In the genomic region with DNA sequence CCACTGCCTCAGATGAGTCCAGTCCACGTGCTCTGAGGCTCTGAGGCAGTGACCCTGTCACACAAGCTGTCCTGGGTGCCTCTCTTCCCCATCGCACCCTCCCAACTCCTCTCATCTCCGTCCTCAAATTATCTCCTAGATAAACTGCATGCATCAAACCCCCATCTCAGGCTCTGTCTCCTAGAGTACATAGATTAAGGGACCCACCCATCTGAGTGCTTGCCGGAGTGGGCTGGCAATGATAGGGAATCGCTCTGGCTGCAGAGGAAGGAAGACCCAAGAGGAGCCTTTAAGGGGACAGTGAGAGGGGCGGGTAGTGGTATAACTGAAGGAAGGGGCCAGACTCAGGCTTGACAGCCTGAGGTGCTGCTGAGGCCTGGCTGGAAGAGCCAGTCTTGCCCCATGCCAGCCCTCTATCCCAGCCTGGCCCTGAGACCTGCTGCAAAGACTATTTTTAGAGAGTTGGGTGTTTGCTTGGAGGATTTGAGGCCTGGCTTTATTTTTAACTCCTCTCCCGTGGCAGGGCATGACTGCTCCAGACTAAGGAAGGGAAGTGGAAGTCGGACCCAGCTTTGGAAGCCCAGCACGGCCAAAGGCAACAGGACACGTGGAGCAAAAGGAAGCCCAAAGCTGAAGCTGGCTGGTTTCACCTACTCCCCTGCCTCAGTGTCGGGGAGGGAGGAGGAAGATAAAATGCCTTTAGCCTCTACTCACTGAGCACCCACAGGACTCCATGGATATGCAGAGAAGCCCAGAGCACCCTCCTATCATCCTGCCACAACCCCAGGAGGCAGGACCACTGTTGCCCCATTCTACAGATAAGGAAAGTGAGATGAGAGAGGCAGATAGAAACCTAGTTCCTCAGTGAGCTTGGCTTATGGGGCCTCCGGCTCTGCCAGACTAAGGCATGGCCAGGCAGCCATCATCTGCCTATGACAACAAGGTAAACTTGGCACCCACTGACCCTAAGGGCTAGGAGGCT, we compare ENCODE assay signal across 14 mouse cellular contexts. TPM values are rescaled to one million over a fixed set of nuclear protein-coding genes. Genes with fewer than 3 reads are reported as not detected.
DNase-seq lines count a peak whose midpoint lies in the region; ATAC-seq lines count a peak whose summit lies in the region.
"Had no signal": no experiment of that assay in that cellular context is flagged by ENCODE, and none has a peak within 500 bp of the region (broad histone marks: within the 10 kb centered on the region; RNA-seq: fewer than 3 reads in every experiment).

No protein-coding gene starts in this region.

- DNase-seq in limb, embryonic 10.5 days (ENCODE audit: low spot score) = no peak
- peak; percentile 79 to 81 for DNase-seq in heart, adult 9 months (ENCODE audit: low spot score in 2 of 2)
- DNase-seq in urinary bladder, postnatal 25 days (ENCODE audit: low spot score) = no peak
- no peak for DNase-seq in hindbrain, embryonic 11.5 days (ENCODE audit: low spot score)
- DNase-seq in adrenal gland, postnatal 10 days = no peak
- DNase-seq: adrenal gland, postnatal 14 days; cerebellum, adult 2 months; thymus, adult 18-20 months had no signal

- no peaks in the 10 kb centered on the region for H3K36me3 ChIP-seq in limb, embryonic 15.5 days
- no peaks in the 10 kb centered on the region for H3K36me3 ChIP-seq in limb, embryonic 10.5 days
- H3K36me3 ChIP-seq in intestine, embryonic 16.5 days (ENCODE audit: control insufficient read depth, insufficient read depth, low read length) = no peaks in the 10 kb centered on the region
- no peaks in the 10 kb centered on the region for H3K36me3 ChIP-seq in stomach, embryonic 15.5 days
- no peaks in the 10 kb centered on the region for H3K36me3 ChIP-seq in hindbrain, embryonic 11.5 days (ENCODE audit: control insufficient read depth, insufficient read depth, low read length)
- H3K36me3 ChIP-seq: hindbrain, embryonic 10.5 days had no signal

- H3K4me1 ChIP-seq in limb, embryonic 15.5 days = 0 out of 2 replicates have a peak, but pooled peaks cover 2% of the 10 kb centered on the region
- H3K4me1 ChIP-seq in limb, embryonic 10.5 days = peaks cover 8% of the 10 kb centered on the region
- 0 out of 2 replicates have a peak, but pooled peaks cover 3% of the 10 kb centered on the region for H3K4me1 ChIP-seq in intestine, embryonic 16.5 days (ENCODE audit: control insufficient read depth, insufficient read depth, low read length)
- peaks cover 15% of the 10 kb centered on the region; the same call in 1 of the 2 replicates for H3K4me1 ChIP-seq in stomach, embryonic 15.5 days
- no peaks in the 10 kb centered on the region for H3K4me1 ChIP-seq in hindbrain, embryonic 11.5 days (replicated peaks; ENCODE audit: control insufficient read depth, insufficient read depth, low read length)

- H3K27me3 ChIP-seq in limb, embryonic 15.5 days = no peaks in the 10 kb centered on the region
- no peaks in the 10 kb centered on the region for H3K27me3 ChIP-seq in limb, embryonic 10.5 days (ENCODE audit: low read depth, poor library complexity, severe bottlenecking)
- H3K27me3 ChIP-seq in intestine, embryonic 16.5 days (replicated peaks; ENCODE audit: control insufficient read depth, insufficient read depth, low read length) = no peaks in the 10 kb centered on the region
- no peaks in the 10 kb centered on the region for H3K27me3 ChIP-seq in stomach, embryonic 15.5 days (replicated peaks)
- H3K27me3 ChIP-seq in hindbrain, embryonic 11.5 days (ENCODE audit: control insufficient read depth, insufficient read depth, low read length) = no peaks in the 10 kb centered on the region

- no peak overlapping the region for H3K4me3 ChIP-seq in limb, embryonic 15.5 days
- H3K4me3 ChIP-seq in limb, embryonic 10.5 days = no peak overlapping the region
- H3K4me3 ChIP-seq in intestine, embryonic 16.5 days (ENCODE audit: low read length) = no peak overlapping the region
- no peak overlapping the region for H3K4me3 ChIP-seq in stomach, embryonic 15.5 days (replicated peaks)
- no peak overlapping the region for H3K4me3 ChIP-seq in hindbrain, embryonic 11.5 days (ENCODE audit: low read depth, low read length)
- H3K4me3 ChIP-seq: hindbrain, embryonic 10.5 days had no signal

- ATAC-seq in limb, embryonic 15.5 days (ENCODE audit: insufficient number of reproducible peaks, low FRiP score, low TSS enrichment, low read depth) = no peak
- ATAC-seq in intestine, embryonic 16.5 days = 0 out of 2 replicates have a peak, but pooled peaks have one; percentile 20
- peak; percentile 32; the same call in 1 of the 2 replicates for ATAC-seq in stomach, embryonic 15.5 days (ENCODE audit: insufficient read depth, low FRiP score, low read depth)
- ATAC-seq in hindbrain, embryonic 11.5 days (ENCODE audit: low FRiP score) = no peak
- ATAC-seq: forebrain, embryonic 16.5 days; midbrain, embryonic 16.5 days had no signal

- H3K9ac ChIP-seq in limb, embryonic 15.5 days = no peak overlapping the region
- no peak overlapping the region for H3K9ac ChIP-seq in intestine, embryonic 16.5 days (ENCODE audit: low read depth, low read length)
- H3K9ac ChIP-seq in stomach, embryonic 15.5 days = no peak overlapping the region
- no peak overlapping the region for H3K9ac ChIP-seq in hindbrain, embryonic 11.5 days (ENCODE audit: low read depth, low read length)

- no peaks in the 10 kb centered on the region for H3K9me3 ChIP-seq in limb, embryonic 15.5 days
- H3K9me3 ChIP-seq in limb, embryonic 10.5 days (replicated peaks) = no peaks in the 10 kb centered on the region
- no peaks in the 10 kb centered on the region for H3K9me3 ChIP-seq in intestine, embryonic 16.5 days (ENCODE audit: control insufficient read depth, low read length)
- no peaks in the 10 kb centered on the region for H3K9me3 ChIP-seq in stomach, embryonic 15.5 days
- no peaks in the 10 kb centered on the region for H3K9me3 ChIP-seq in hindbrain, embryonic 11.5 days (ENCODE audit: control insufficient read depth, low read length)
- H3K9me3 ChIP-seq: hindbrain, embryonic 10.5 days had no signal

- H3K4me2 ChIP-seq in limb, embryonic 15.5 days = no peak overlapping the region
- no peak overlapping the region for H3K4me2 ChIP-seq in intestine, embryonic 16.5 days (ENCODE audit: low read depth, low read length)
- H3K4me2 ChIP-seq in stomach, embryonic 15.5 days = no peak overlapping the region
- no peak overlapping the region for H3K4me2 ChIP-seq in hindbrain, embryonic 11.5 days (replicated peaks; ENCODE audit: low read depth, low read length)

- H3K27ac ChIP-seq in limb, embryonic 15.5 days = peak overlapping the region; percentile 18; the same call in 1 of the 2 replicates
- no peak overlapping the region for H3K27ac ChIP-seq in limb, embryonic 10.5 days
- peak overlapping the region; percentile 13; the same call in 1 of the 2 replicates for H3K27ac ChIP-seq in intestine, embryonic 16.5 days (ENCODE audit: low read length)
- H3K27ac ChIP-seq in stomach, embryonic 15.5 days = peak overlapping the region; percentile 45
- no peak overlapping the region for H3K27ac ChIP-seq in hindbrain, embryonic 11.5 days (ENCODE audit: low read depth, low read length)
- H3K27ac ChIP-seq: hindbrain, embryonic 10.5 days had no signal

- WGBS in limb, embryonic 15.5 days = 66% methylated on average over 12 of the region's 12 CpGs
- 78% methylated on average over 12 of the region's 12 CpGs for WGBS in limb, embryonic 10.5 days
- 64% methylated on average over 12 of the region's 12 CpGs for WGBS in intestine, embryonic 16.5 days
- 61% methylated on average over 12 of the region's 12 CpGs for WGBS in stomach, embryonic 15.5 days
- WGBS in hindbrain, embryonic 11.5 days = 80% methylated on average over 12 of the region's 12 CpGs

RNA-seq across cellular contexts. Expression of a gene that starts 34.6 kb away (rescaled TPM):
- 2.9 and 4.5 TPM in 2 replicates for polyA plus RNA-seq in limb, embryonic 15.5 days (2015; fragmentation: Nextera tagmentation; extraction: Ambion mirVana)
- polyA plus RNA-seq in limb, embryonic 10.5 days (2016; fragmentation: Nextera tagmentation; extraction: Ambion mirVana) = 0.59 and 0.71 TPM in 2 replicates
- 6.3 and 7.5 TPM in 2 replicates for polyA plus RNA-seq in intestine, embryonic 16.5 days (2015; fragmentation: Nextera tagmentation; extraction: Ambion mirVana)
- polyA plus RNA-seq in stomach, embryonic 15.5 days (2015; fragmentation: Nextera tagmentation; extraction: Ambion mirVana) = 12.7 and 13.1 TPM in 2 replicates
- polyA plus RNA-seq in hindbrain, embryonic 11.5 days (2014; fragmentation: Nextera tagmentation; extraction: Ambion mirVana) = 0.32 and 0.43 TPM in 2 replicates
- total RNA-seq in adrenal gland, postnatal 10 days (2021) = 10 to 100 TPM; 11.5 to 23.5 TPM

Comparison
In these comparisons a context has a peak if more than half of its experiments do, and no peak if none do; other contexts are left out.
1. H3K27ac ChIP-seq: peak in limb, embryonic 15.5 days (single experiment), intestine, embryonic 16.5 days (single experiment) and stomach, embryonic 15.5 days (single experiment); none in limb, embryonic 10.5 days (single experiment) and hindbrain, embryonic 11.5 days (single experiment).
2. ATAC-seq: peak in intestine, embryonic 16.5 days (single experiment) and stomach, embryonic 15.5 days (single experiment); none in limb, embryonic 15.5 days (single experiment) and hindbrain, embryonic 11.5 days (single experiment).
3. DNase-seq: peak in heart, adult 9 months (2 of 2); none in limb, embryonic 10.5 days (single experiment), urinary bladder, postnatal 25 days (single experiment), hindbrain, embryonic 11.5 days (single experiment) and adrenal gland, postnatal 10 days (single experiment).